ENCODE assay signal across 8 mouse cellular contexts in the genomic region with DNA sequence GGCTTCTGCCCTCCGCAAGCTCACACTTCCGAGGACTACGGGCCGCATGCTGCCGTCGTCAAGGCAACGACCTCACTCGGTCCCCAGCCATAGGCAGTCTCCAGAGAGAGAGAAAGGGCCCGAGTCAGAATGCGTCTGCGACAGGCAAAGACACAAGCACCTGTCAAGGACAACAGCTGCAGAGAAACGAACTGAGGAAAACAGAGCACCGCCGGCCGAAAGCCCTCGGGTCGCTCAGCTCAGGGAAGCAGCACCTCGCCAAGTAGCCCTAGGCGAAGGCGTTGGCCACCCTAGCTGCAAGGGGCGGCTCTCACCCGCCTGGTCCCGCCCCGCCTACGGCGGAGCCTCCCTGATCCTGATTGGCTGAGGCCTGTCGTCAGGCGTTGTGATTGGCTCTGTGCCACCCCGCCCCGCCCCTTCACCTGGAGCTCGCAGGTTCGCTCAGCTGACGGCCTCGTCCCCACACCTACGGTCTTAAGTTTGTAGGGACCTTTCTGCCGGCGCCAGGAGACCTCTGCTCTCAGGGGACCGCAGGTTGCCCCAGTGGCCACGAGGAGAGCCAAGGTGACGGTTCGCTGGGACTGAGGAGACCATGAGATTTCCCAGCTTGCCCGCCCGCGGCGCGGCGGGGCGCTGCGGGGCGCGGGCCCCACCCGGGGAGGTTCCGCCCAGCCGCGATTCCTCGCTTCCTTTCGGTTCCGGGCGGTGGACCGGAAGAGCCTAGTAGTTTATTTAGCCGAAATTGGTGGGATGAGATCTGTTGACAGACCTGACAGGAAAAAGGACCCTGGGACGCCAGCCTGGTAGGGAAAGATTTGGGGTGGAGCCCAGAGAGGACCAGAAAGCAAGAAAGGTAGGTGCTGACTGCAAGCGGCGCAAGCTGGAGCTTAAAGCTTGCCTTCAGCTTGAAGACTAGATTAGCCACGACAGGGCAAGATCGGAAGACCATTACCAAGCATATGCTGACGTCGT. TPM values are rescaled to one million over a fixed set of nuclear protein-coding genes. Genes with fewer than 3 reads are reported as not detected.
DNase-seq lines count a peak whose midpoint lies in the region; ATAC-seq and TF ChIP-seq lines count a peak whose summit lies in the region.

No protein-coding gene starts in this region.

- TF ChIP-seq CTCF in CH12.LX (conservative IDR thresholded peaks at IDR 0.05 in 1 of 2, IDR thresholded peaks at IDR 0.05 in 1 of 2; ENCODE audit: low read depth in 2 of 2, low read length in 2 of 2), result peak in 1 of 2 experiments; percentile 23; a peak in 2 of 4 replicates

- H3K79me2 ChIP-seq in CH12.LX (replicated peaks; ENCODE audit: control insufficient read depth, extremely low read depth, insufficient read depth, poor library complexity, severe bottlenecking), result no peaks in the 10 kb centered on the region

- under 1% methylated on average over 65 of the region's 68 CpGs for WGBS in forebrain, embryonic 11.5 days
- WGBS in heart, embryonic 16.5 days, result under 1% methylated on average over 68 of the region's 68 CpGs
- under 1% methylated on average over 68 of the region's 68 CpGs for WGBS in liver, embryonic 15.5 days (ENCODE audit: insufficient replicate concordance)
- WGBS in neural tube, embryonic 12.5 days, result under 1% methylated on average over 68 of the region's 68 CpGs

- DNase-seq in CH12.LX (ENCODE audit: extremely low read depth), result peak; percentile 89
- DNase-seq in c-Kit-positive CD71-positive TER-119-negative erythroid progenitor cells, embryonic 14.5 days (ENCODE audit: low read depth), result peak; percentile 80
- DNase-seq in forebrain, embryonic 11.5 days (ENCODE audit: low spot score), result peak; percentile 92
- peak; percentile 96 to 98 for DNase-seq in kidney, postnatal 36 days
- DNase-seq in telencephalon, adult 2 months (ENCODE audit: low read depth, low spot score), result peak; percentile 91

- no peaks in the 10 kb centered on the region for H3K9me3 ChIP-seq in CH12.LX (replicated peaks; ENCODE audit: low read length)
- H3K9me3 ChIP-seq in forebrain, embryonic 11.5 days (ENCODE audit: control insufficient read depth, low read length), result no peaks in the 10 kb centered on the region
- H3K9me3 ChIP-seq in heart, embryonic 16.5 days (replicated peaks; ENCODE audit: control insufficient read depth, low read length), result no peaks in the 10 kb centered on the region
- H3K9me3 ChIP-seq in liver, embryonic 15.5 days (replicated peaks), result no peaks in the 10 kb centered on the region
- H3K9me3 ChIP-seq in neural tube, embryonic 12.5 days, result no peaks in the 10 kb centered on the region

- peaks cover 5 to 11% of the 10 kb centered on the region in 2 experiments; a peak in 3 of 4 replicates for H3K4me1 ChIP-seq in CH12.LX (ENCODE audit: control insufficient read depth in 1 of 2, insufficient read depth in 2 of 2)
- 0 out of 2 replicates have a peak, but pooled peaks cover 2% of the 10 kb centered on the region for H3K4me1 ChIP-seq in forebrain, embryonic 11.5 days (replicated peaks; ENCODE audit: control insufficient read depth, insufficient read depth, low read length)
- peaks cover 4% of the 10 kb centered on the region; the same call in 1 of the 2 replicates for H3K4me1 ChIP-seq in heart, embryonic 16.5 days (ENCODE audit: control insufficient read depth, insufficient read depth, low read length)
- H3K4me1 ChIP-seq in liver, embryonic 15.5 days (replicated peaks), result peaks cover 10% of the 10 kb centered on the region
- H3K4me1 ChIP-seq in neural tube, embryonic 12.5 days, result 0 out of 2 replicates have a peak, but pooled peaks cover 6% of the 10 kb centered on the region

- peak; percentile 100 for ATAC-seq in forebrain, embryonic 11.5 days (replicated peaks; ENCODE audit: low FRiP score)
- peak; percentile 99 for ATAC-seq in heart, embryonic 16.5 days (replicated peaks; ENCODE audit: extremely low read depth, insufficient read depth, low FRiP score)
- ATAC-seq in liver, embryonic 15.5 days (ENCODE audit: insufficient read depth), result peak; percentile 100
- ATAC-seq in neural tube, embryonic 12.5 days (ENCODE audit: low FRiP score, low read depth), result peak; percentile 99

- H3K36me3 ChIP-seq in CH12.LX (replicated peaks in 1 of 2; ENCODE audit: control insufficient read depth in 1 of 2, insufficient read depth in 1 of 2, low read length in 1 of 2), result peaks cover 0 to under 1% of the 10 kb centered on the region in 2 experiments
- H3K36me3 ChIP-seq in forebrain, embryonic 11.5 days (ENCODE audit: control insufficient read depth, insufficient read depth, low read length), result no peaks in the 10 kb centered on the region
- H3K36me3 ChIP-seq in heart, embryonic 16.5 days (ENCODE audit: control insufficient read depth, insufficient read depth), result no peaks in the 10 kb centered on the region
- H3K36me3 ChIP-seq in liver, embryonic 15.5 days (replicated peaks), result no peaks in the 10 kb centered on the region
- H3K36me3 ChIP-seq in neural tube, embryonic 12.5 days, result no peaks in the 10 kb centered on the region

- H3K4me3 ChIP-seq in CH12.LX (replicated peaks in 1 of 3; ENCODE audit: low read depth in 2 of 3, low read length in 2 of 3, poor library complexity in 1 of 3), result peak overlapping the region; percentile 70 to 74 (median 73)
- peak overlapping the region; percentile 60 for H3K4me3 ChIP-seq in forebrain, embryonic 11.5 days (ENCODE audit: low read depth, low read length)
- H3K4me3 ChIP-seq in heart, embryonic 16.5 days (ENCODE audit: low read length), result peak overlapping the region; percentile 91
- H3K4me3 ChIP-seq in liver, embryonic 15.5 days (replicated peaks), result peak overlapping the region; percentile 79
- H3K4me3 ChIP-seq in neural tube, embryonic 12.5 days, result peak overlapping the region; percentile 71

- H3K27me3 ChIP-seq in CH12.LX (replicated peaks), result no peaks in the 10 kb centered on the region
- H3K27me3 ChIP-seq in forebrain, embryonic 11.5 days (ENCODE audit: control insufficient read depth, insufficient read depth, low read length), result peaks cover 4% of the 10 kb centered on the region; the same call in 1 of the 2 replicates
- H3K27me3 ChIP-seq in heart, embryonic 16.5 days (ENCODE audit: control insufficient read depth, insufficient read depth, low read length), result 0 out of 2 replicates have a peak, but pooled peaks cover 3% of the 10 kb centered on the region
- H3K27me3 ChIP-seq in liver, embryonic 15.5 days, result peaks cover 40% of the 10 kb centered on the region
- H3K27me3 ChIP-seq in neural tube, embryonic 12.5 days (replicated peaks), result no peaks in the 10 kb centered on the region

- no peak for TF ChIP-seq EP300 in CH12.LX (IDR thresholded peaks at IDR 0.05; ENCODE audit: low read length)

- peak overlapping the region; percentile 79 for H3K4me2 ChIP-seq in CH12.LX (ENCODE audit: insufficient read depth, low read depth, poor library complexity, severe bottlenecking)
- peak overlapping the region; percentile 96 for H3K4me2 ChIP-seq in forebrain, embryonic 11.5 days (ENCODE audit: low read depth, low read length, severe bottlenecking)
- peak overlapping the region; percentile 84 for H3K4me2 ChIP-seq in heart, embryonic 16.5 days (ENCODE audit: low read depth, low read length)
- peak overlapping the region; percentile 85 for H3K4me2 ChIP-seq in liver, embryonic 15.5 days
- peak overlapping the region; percentile 98 for H3K4me2 ChIP-seq in neural tube, embryonic 12.5 days (replicated peaks)

- in situ Hi-C loops in CH12.LX (cut with MboI; ENCODE audit: low pct_ligation_motif_present, low pct_unique_long_range_greater_than_20kb, low sequenced_read_pairs), result no loop called here

- TF ChIP-seq RAD21 in CH12.LX (IDR thresholded peaks at IDR 0.05; ENCODE audit: low read depth, low read length), result no peak

- H3K9ac ChIP-seq in CH12.LX (ENCODE audit: insufficient read depth, low read depth), result peak overlapping the region; percentile 59
- H3K9ac ChIP-seq in forebrain, embryonic 11.5 days (ENCODE audit: low read length), result 0 out of 2 replicates have a peak overlapping the region, but pooled peaks have one; percentile 0
- H3K9ac ChIP-seq in heart, embryonic 16.5 days (ENCODE audit: low read length), result peak overlapping the region; percentile 76
- peak overlapping the region; percentile 60 for H3K9ac ChIP-seq in liver, embryonic 15.5 days
- H3K9ac ChIP-seq in neural tube, embryonic 12.5 days, result peak overlapping the region; percentile 54

- H3K27ac ChIP-seq in CH12.LX (ENCODE audit: insufficient read depth, low read depth), result no peak overlapping the region
- H3K27ac ChIP-seq in forebrain, embryonic 11.5 days (ENCODE audit: low read depth, low read length), result no peak overlapping the region
- no peak overlapping the region for H3K27ac ChIP-seq in heart, embryonic 16.5 days (ENCODE audit: low read length)
- 0 out of 2 replicates have a peak overlapping the region, but pooled peaks have one; percentile 51 for H3K27ac ChIP-seq in liver, embryonic 15.5 days (replicated peaks)
- H3K27ac ChIP-seq in neural tube, embryonic 12.5 days, result no peak overlapping the region

- dilution Hi-C loops in CH12.LX (cut with MboI; ENCODE audit: extremely low pct_ligation_motif_present, extremely low pct_unique_long_range_greater_than_20kb, low sequenced_read_pairs), result no loop called here

- peak; percentile 56; the same call in 1 of the 2 replicates for TF ChIP-seq POLR2A in CH12.LX (IDR thresholded peaks at IDR 0.05; ENCODE audit: low read depth, low read length)

RNA-seq across cellular contexts. Expression of a gene that starts 1.0 kb away (rescaled TPM):
- total RNA-seq in CH12.LX (2012; rRNA removed) (0.50 and 0.51 TPM in 2 replicates), CH12.LX (2014; rRNA removed) (0.54 and 0.81 TPM in 2 replicates)
- 1.0 and 1.1 TPM in 2 replicates for polyA plus RNA-seq in CH12.LX (2012; ENCODE audit: insufficient read length, low read depth)
- polyA plus RNA-seq in forebrain, embryonic 11.5 days (2014; fragmentation: Nextera tagmentation; extraction: Ambion mirVana), result 0.56 and 0.68 TPM in 2 replicates
- polyA plus RNA-seq in heart, embryonic 16.5 days (2015; fragmentation: Nextera tagmentation; extraction: Ambion mirVana), result 1.2 and 1.4 TPM in 2 replicates
- polyA plus RNA-seq in liver, embryonic 15.5 days (2015; fragmentation: Nextera tagmentation; extraction: Ambion mirVana), result 0.29 and 0.37 TPM in 2 replicates
- 1.8 TPM in 2 replicates for polyA plus RNA-seq in neural tube, embryonic 12.5 days (2016; fragmentation: Nextera tagmentation; extraction: Ambion mirVana)

RNA-seq across cellular contexts. Expression of a gene that starts 40.9 kb away (rescaled TPM):
- 38.8 and 55.9 TPM in 2 replicates for total RNA-seq in CH12.LX (2012; rRNA removed)
- total RNA-seq in CH12.LX (2014; rRNA removed), result 99.7 and 103 TPM in 2 replicates
- 106 and 114 TPM in 2 replicates for polyA plus RNA-seq in CH12.LX (2012; ENCODE audit: insufficient read length, low read depth)
- polyA plus RNA-seq in forebrain, embryonic 11.5 days (2014; fragmentation: Nextera tagmentation; extraction: Ambion mirVana), result 269 and 276 TPM in 2 replicates
- 122 and 125 TPM in 2 replicates for polyA plus RNA-seq in heart, embryonic 16.5 days (2015; fragmentation: Nextera tagmentation; extraction: Ambion mirVana)
- 42.8 and 50.1 TPM in 2 replicates for polyA plus RNA-seq in liver, embryonic 15.5 days (2015; fragmentation: Nextera tagmentation; extraction: Ambion mirVana)
- polyA plus RNA-seq in neural tube, embryonic 12.5 days (2016; fragmentation: Nextera tagmentation; extraction: Ambion mirVana), result 327 and 357 TPM in 2 replicates

RNA-seq across cellular contexts. Expression of a gene that starts 55.4 kb away (rescaled TPM):
- 0.25 and 0.38 TPM in 2 replicates for total RNA-seq in CH12.LX (2012; rRNA removed)
- total RNA-seq in CH12.LX (2014; rRNA removed), result 1.7 and 2.2 TPM in 2 replicates
- 1.9 and 3.3 TPM in 2 replicates for polyA plus RNA-seq in CH12.LX (2012; ENCODE audit: insufficient read length, low read depth)
- polyA plus RNA-seq in forebrain, embryonic 11.5 days (2014; fragmentation: Nextera tagmentation; extraction: Ambion mirVana), result not detected in 2 replicates
- not detected in 2 replicates for polyA plus RNA-seq in heart, embryonic 16.5 days (2015; fragmentation: Nextera tagmentation; extraction: Ambion mirVana)
- not detected in 2 replicates for polyA plus RNA-seq in liver, embryonic 15.5 days (2015; fragmentation: Nextera tagmentation; extraction: Ambion mirVana)
- not detected in 2 replicates for polyA plus RNA-seq in neural tube, embryonic 12.5 days (2016; fragmentation: Nextera tagmentation; extraction: Ambion mirVana)

Comparison
In these comparisons a context has a peak if more than half of its experiments do, and no peak if none do; other contexts are left out.
1. H3K9ac ChIP-seq: peak in every context shown above with its lines; median percentile 76 in heart, embryonic 16.5 days; 60 in liver, embryonic 15.5 days; 59 in CH12.LX; 54 in neural tube, embryonic 12.5 days; 0 in forebrain, embryonic 11.5 days.